Mouse (Mus musculus): ENCODE results near the gene Htr2a. TPM values are rescaled to one million over a fixed set of nuclear protein-coding genes. Genes with fewer than 3 reads are reported as not detected.
A peak's percentile ranks its signal among the peaks of the same experiment; 100 is the strongest.

Htr2a gene
- polyA plus RNA-seq, 1 experiment from 2014 or later = 0.41 TPM

DNA sequence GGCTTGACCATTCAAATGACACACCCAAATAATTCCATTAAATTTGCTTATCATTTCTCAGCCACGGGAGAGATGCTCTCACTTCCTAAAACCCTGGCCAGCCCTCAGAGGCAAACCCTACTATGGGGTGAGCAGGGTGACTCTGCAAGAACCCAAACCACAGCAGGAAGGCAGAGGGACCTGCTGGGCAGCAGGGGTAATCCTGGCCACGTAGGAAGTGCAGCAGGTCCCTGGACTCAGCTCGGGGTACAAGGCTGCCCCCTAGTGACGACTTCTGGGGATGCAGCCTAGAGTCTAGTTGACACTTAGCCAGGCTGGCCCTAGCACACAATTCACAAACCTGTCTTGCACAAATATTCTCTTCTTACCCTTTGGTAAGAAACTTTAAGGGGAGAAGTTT lies 2.7 kb downstream of the Htr2a start:
- no peaks in the 10 kb centered on the region for H3K36me3 ChIP-seq (ENCODE audit: control insufficient read depth, insufficient read depth, low read length)
- no peak overlapping the region for H3K9ac ChIP-seq (ENCODE audit: low read length)
- no peaks in the 10 kb centered on the region for H3K9me3 ChIP-seq (ENCODE audit: control insufficient read depth, low read length)
- WGBS = 1% methylated on average over 4 of the region's 4 CpGs
- H3K4me2 ChIP-seq = peak overlapping the region; percentile 23
- H3K4me1 ChIP-seq (ENCODE audit: control insufficient read depth, insufficient read depth, low read length) = peaks cover 2% of the 10 kb centered on the region; the same call in 1 of the 2 replicates
- peaks cover 7% of the 10 kb centered on the region; the same call in 1 of the 2 replicates for H3K27me3 ChIP-seq (ENCODE audit: control insufficient read depth, insufficient read depth, low read length)
- peak; percentile 99 for DNase-seq (ENCODE audit: low spot score, missing footprints)
- H3K4me3 ChIP-seq (ENCODE audit: low read depth, low read length) = peak overlapping the region; percentile 13; the same call in 1 of the 2 replicates
- no peak overlapping the region for H3K27ac ChIP-seq (ENCODE audit: low read depth, low read length)
- peak; percentile 76 for ATAC-seq (ENCODE audit: low FRiP score)

- DNase-seq (ENCODE audit: low spot score, missing footprints) = no peak
- WGBS = 79% methylated on average over 11 of the region's 11 CpGs
Measured at GRCm38 (mm10) chr14:74646107-74646793, 5.6 kb downstream of the Htr2a start.

GRCm38 (mm10) chr14:74650001-74650400 lies 9.4 kb downstream of the Htr2a start:
- H3K27ac ChIP-seq (ENCODE audit: low read depth, low read length) = no peak overlapping the region
- no peaks in the 10 kb centered on the region for H3K27me3 ChIP-seq (ENCODE audit: control insufficient read depth, insufficient read depth, low read length)
- no peak overlapping the region for H3K9ac ChIP-seq (ENCODE audit: low read length)
- H3K36me3 ChIP-seq (ENCODE audit: control insufficient read depth, insufficient read depth, low read length) = no peaks in the 10 kb centered on the region
- no peak overlapping the region for H3K4me2 ChIP-seq
- H3K4me3 ChIP-seq (ENCODE audit: low read depth, low read length) = no peak overlapping the region
- H3K9me3 ChIP-seq (ENCODE audit: control insufficient read depth, low read length) = no peaks in the 10 kb centered on the region
- no peak for ATAC-seq (ENCODE audit: low FRiP score)
- no peaks in the 10 kb centered on the region for H3K4me1 ChIP-seq (ENCODE audit: control insufficient read depth, insufficient read depth, low read length)
- no peak for DNase-seq (ENCODE audit: low spot score, missing footprints)
- 79% methylated on average over 6 of the region's 6 CpGs for WGBS

More at GRCm38 (mm10) chr14:74646107-74646793, 5.6 kb downstream of the Htr2a start:
- peaks cover 7% of the 10 kb centered on the region; the same call in 1 of the 2 replicates for H3K27me3 ChIP-seq (ENCODE audit: control insufficient read depth, insufficient read depth, low read length)
- no peak overlapping the region for H3K27ac ChIP-seq (ENCODE audit: low read depth, low read length)
- no peak for ATAC-seq (ENCODE audit: low FRiP score)
- H3K36me3 ChIP-seq (ENCODE audit: control insufficient read depth, insufficient read depth, low read length) = no peaks in the 10 kb centered on the region
- no peaks in the 10 kb centered on the region for H3K9me3 ChIP-seq (ENCODE audit: control insufficient read depth, low read length)
- H3K4me3 ChIP-seq (ENCODE audit: low read depth, low read length) = no peak overlapping the region
- peaks cover 2% of the 10 kb centered on the region; the same call in 1 of the 2 replicates for H3K4me1 ChIP-seq (ENCODE audit: control insufficient read depth, insufficient read depth, low read length)
- H3K4me2 ChIP-seq = no peak overlapping the region
- H3K9ac ChIP-seq (ENCODE audit: low read length) = no peak overlapping the region

DNA sequence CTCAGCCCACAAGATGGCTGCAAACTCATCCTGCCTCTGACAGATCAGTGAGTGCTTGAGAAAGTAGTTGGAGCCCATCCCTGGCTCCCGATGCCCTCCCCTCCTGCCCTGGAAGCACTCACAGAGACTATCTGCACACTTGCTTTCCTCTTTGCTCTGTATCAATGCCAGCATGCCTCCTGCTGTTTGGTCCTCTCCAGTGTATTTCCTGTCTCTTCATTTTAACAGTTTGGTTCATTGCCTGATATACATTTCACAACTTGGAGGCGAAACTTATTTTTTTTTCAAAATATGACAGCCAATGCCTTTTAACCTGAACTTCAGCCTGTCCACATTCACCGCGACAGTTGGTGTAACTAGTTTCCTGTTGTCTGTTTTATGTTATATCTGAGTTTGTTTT lies 11.0 kb downstream of the Htr2a start:
- WGBS = 89% methylated on average over 4 of the region's 4 CpGs
- Histone ChIP-seq H3K27me3 (ENCODE audit: control insufficient read depth, insufficient read depth, low read length) (no peaks in the 10 kb centered on the region), H3K9me3 (ENCODE audit: control insufficient read depth, low read length) (no peaks in the 10 kb centered on the region), H3K9ac (ENCODE audit: low read length) (no peak overlapping the region), H3K4me3 (ENCODE audit: low read depth, low read length) (no peak overlapping the region), H3K4me1 (ENCODE audit: control insufficient read depth, insufficient read depth, low read length) (no peaks in the 10 kb centered on the region), H3K36me3 (ENCODE audit: control insufficient read depth, insufficient read depth, low read length) (no peaks in the 10 kb centered on the region), H3K27ac (ENCODE audit: low read depth, low read length) (no peak overlapping the region), H3K4me2 (no peak overlapping the region)
- no peak for ATAC-seq (ENCODE audit: low FRiP score)
- DNase-seq (ENCODE audit: low spot score, missing footprints) = no peak

DNA sequence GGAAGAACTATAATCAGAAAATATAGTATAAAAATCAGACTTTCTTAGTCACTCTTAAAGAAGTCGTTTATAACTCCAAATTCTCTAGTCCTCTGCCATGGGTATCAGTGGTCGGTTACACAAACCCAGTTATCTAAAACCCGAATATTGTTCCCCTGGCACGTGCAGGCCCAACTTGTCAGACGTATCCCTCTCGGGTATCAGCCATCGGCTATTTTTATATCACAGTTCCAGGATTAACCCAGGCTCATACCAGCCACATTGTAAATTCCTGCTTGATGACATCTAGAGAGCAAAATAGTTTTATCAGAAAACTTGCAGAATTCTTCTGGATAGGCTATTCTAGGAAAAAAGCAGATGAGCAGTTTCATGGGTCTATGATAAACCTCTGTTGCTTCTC lies 16.6 kb downstream of the Htr2a start:
- ATAC-seq (ENCODE audit: low FRiP score) = no peak
- no peaks in the 10 kb centered on the region for H3K27me3 ChIP-seq (ENCODE audit: control insufficient read depth, insufficient read depth, low read length)
- DNase-seq (ENCODE audit: low spot score, missing footprints) = no peak
- WGBS = 85% methylated on average over 7 of the region's 7 CpGs
- H3K4me3 ChIP-seq (ENCODE audit: low read depth, low read length) = no peak overlapping the region
- no peaks in the 10 kb centered on the region for H3K9me3 ChIP-seq (ENCODE audit: control insufficient read depth, low read length)
- no peak overlapping the region for H3K9ac ChIP-seq (ENCODE audit: low read length)
- H3K36me3 ChIP-seq (ENCODE audit: control insufficient read depth, insufficient read depth, low read length) = no peaks in the 10 kb centered on the region
- H3K27ac ChIP-seq (ENCODE audit: low read depth, low read length) = no peak overlapping the region
- H3K4me2 ChIP-seq = no peak overlapping the region
- H3K4me1 ChIP-seq (ENCODE audit: control insufficient read depth, insufficient read depth, low read length) = no peaks in the 10 kb centered on the region

DNA sequence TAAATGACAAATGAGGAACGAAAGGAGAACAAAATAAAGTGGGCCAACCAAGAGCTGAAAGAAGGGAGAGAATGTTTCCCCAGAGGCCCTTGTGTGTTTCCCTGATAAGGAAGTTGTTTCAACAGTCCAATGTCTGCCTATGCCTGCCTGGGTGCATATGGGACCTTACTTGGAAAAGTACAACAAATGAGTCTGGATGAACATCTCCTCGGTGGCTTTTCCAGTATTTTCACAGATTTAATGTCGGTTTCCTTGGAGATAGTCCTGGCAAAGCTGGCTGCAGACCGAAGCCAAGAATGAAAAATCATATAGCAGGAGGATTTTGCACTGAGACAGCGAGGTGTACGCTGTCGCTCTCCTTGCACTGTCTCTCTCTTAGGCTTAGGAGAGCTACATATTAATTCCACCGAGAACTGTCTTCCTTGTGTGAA lies 18.8 kb downstream of the Htr2a start:
- no peak overlapping the region for H3K4me2 ChIP-seq
- no peaks in the 10 kb centered on the region for H3K4me1 ChIP-seq (ENCODE audit: control insufficient read depth, insufficient read depth, low read length)
- DNase-seq (ENCODE audit: low spot score, missing footprints) = no peak
- WGBS = 92% methylated on average over 8 of the region's 8 CpGs
- no peaks in the 10 kb centered on the region for H3K27me3 ChIP-seq (ENCODE audit: control insufficient read depth, insufficient read depth, low read length)
- no peak overlapping the region for H3K9ac ChIP-seq (ENCODE audit: low read length)
- H3K4me3 ChIP-seq (ENCODE audit: low read depth, low read length) = no peak overlapping the region
- no peaks in the 10 kb centered on the region for H3K9me3 ChIP-seq (ENCODE audit: control insufficient read depth, low read length)
- no peaks in the 10 kb centered on the region for H3K36me3 ChIP-seq (ENCODE audit: control insufficient read depth, insufficient read depth, low read length)
- ATAC-seq (ENCODE audit: low FRiP score) = no peak
- no peak overlapping the region for H3K27ac ChIP-seq (ENCODE audit: low read depth, low read length)

GRCm38 (mm10) chr14:74672137-74673019 lies 31.7 kb downstream of the Htr2a start:
- no peak overlapping the region for H3K9ac ChIP-seq (ENCODE audit: low read length)
- ATAC-seq (ENCODE audit: low FRiP score) = peak; percentile 58; the same call in 1 of the 2 replicates
- H3K36me3 ChIP-seq (ENCODE audit: control insufficient read depth, insufficient read depth, low read length) = no peaks in the 10 kb centered on the region
- no peak overlapping the region for H3K4me2 ChIP-seq
- WGBS = 74% methylated on average over 10 of the region's 10 CpGs
- no peak for DNase-seq (ENCODE audit: low spot score, missing footprints)
- H3K4me1 ChIP-seq (ENCODE audit: control insufficient read depth, insufficient read depth, low read length) = no peaks in the 10 kb centered on the region
- no peak overlapping the region for H3K27ac ChIP-seq (ENCODE audit: low read depth, low read length)
- H3K27me3 ChIP-seq (ENCODE audit: control insufficient read depth, insufficient read depth, low read length) = no peaks in the 10 kb centered on the region
- H3K9me3 ChIP-seq (ENCODE audit: control insufficient read depth, low read length) = no peaks in the 10 kb centered on the region
- H3K4me3 ChIP-seq (ENCODE audit: low read depth, low read length) = no peak overlapping the region

DNA sequence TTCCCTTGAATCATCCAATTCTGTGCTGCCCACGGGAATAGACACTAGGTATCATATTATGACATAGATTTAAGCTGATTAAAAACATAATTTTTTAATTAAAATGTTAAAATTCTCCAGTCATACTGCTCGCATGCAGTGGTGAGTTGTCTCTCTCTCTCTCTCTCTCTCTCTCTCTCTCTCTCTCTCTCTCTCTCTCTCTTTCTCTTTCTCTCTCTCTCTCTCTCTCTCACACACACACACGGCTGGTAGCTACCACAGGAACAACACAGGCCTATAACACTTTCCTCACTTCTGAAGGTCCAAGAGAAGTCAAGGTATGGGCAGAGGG lies 32.3 kb downstream of the Htr2a start:
- Histone ChIP-seq H3K27ac (ENCODE audit: low read depth, low read length) (no peak overlapping the region), H3K4me1 (ENCODE audit: control insufficient read depth, insufficient read depth, low read length) (no peaks in the 10 kb centered on the region), H3K27me3 (ENCODE audit: control insufficient read depth, insufficient read depth, low read length) (no peaks in the 10 kb centered on the region), H3K36me3 (ENCODE audit: control insufficient read depth, insufficient read depth, low read length) (no peaks in the 10 kb centered on the region), H3K9me3 (ENCODE audit: control insufficient read depth, low read length) (no peaks in the 10 kb centered on the region), H3K4me3 (ENCODE audit: low read depth, low read length) (no peak overlapping the region), H3K9ac (ENCODE audit: low read length) (no peak overlapping the region), H3K4me2 (no peak overlapping the region)
- no peak for ATAC-seq (ENCODE audit: low FRiP score)
- WGBS = 67% methylated on average over 3 of the region's 3 CpGs
- no peak for DNase-seq (ENCODE audit: low spot score, missing footprints)

DNA sequence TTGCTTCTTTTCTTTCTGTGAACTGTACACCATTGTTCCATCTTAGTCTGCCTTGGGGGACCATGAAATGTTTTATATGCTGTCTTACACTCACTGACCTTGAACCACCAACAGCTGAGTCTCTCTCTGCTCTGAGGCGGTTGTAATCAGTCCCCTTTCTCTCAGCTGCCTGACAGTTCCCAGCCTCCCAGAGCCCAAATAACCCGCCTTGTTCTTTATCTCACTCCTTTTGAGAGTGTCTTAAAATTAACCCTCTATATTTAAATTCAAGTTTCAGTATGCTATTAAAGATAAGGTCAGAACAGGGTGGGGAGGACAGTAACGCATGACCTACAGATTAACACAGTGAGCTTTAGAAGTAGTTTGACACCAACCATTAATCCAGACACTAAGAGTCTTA lies 32.9 kb downstream of the Htr2a start:
- Histone ChIP-seq H3K9me3 (ENCODE audit: control insufficient read depth, low read length) (no peaks in the 10 kb centered on the region), H3K9ac (ENCODE audit: low read length) (no peak overlapping the region), H3K4me3 (ENCODE audit: low read depth, low read length) (no peak overlapping the region), H3K36me3 (ENCODE audit: control insufficient read depth, insufficient read depth, low read length) (no peaks in the 10 kb centered on the region), H3K27me3 (ENCODE audit: control insufficient read depth, insufficient read depth, low read length) (no peaks in the 10 kb centered on the region), H3K27ac (ENCODE audit: low read depth, low read length) (no peak overlapping the region), H3K4me2 (no peak overlapping the region), H3K4me1 (ENCODE audit: control insufficient read depth, insufficient read depth, low read length) (no peaks in the 10 kb centered on the region)
- no peak for ATAC-seq (ENCODE audit: low FRiP score)
- 66% methylated on average over 3 of the region's 3 CpGs for WGBS
- no peak for DNase-seq (ENCODE audit: low spot score, missing footprints)
